Mouse (Mus musculus) MEL (cell line): ENCODE measurements around the gene Fastkd2.

Source experiments
- CHD2 ChIP-seq: IDR thresholded peaks from 2 replicates; pipeline ENCODE4 v1.6.1; 2011; ENCODE audit warnings: low read length, improper control_type of control experiment
- CTCF ChIP-seq, 3 experiments: IDR thresholded peaks in 2 of 3; conservative IDR thresholded peaks in 1 of 3; 2 replicates each; pipeline ENCODE4 v1.5.1; 2011 to 2012; ENCODE audit warnings: low read length in 3 of 3, low read depth in 2 of 3, mild to moderate bottlenecking in 2 of 3, improper control_type of control experiment in 1 of 3, inconsistent platforms in 1 of 3, mixed read lengths in 1 of 3, moderate library complexity in 1 of 3; ENCODE audit not compliant: control insufficient read depth in 1 of 3, insufficient read depth in 1 of 3, poor library complexity in 1 of 3, severe bottlenecking in 1 of 3
- GATA1 ChIP-seq: IDR thresholded peaks from 2 replicates; pipeline ENCODE4 v1.6.1; 2011; ENCODE audit warnings: low read depth, low read length, improper control_type of control experiment
- HCFC1 ChIP-seq: IDR thresholded peaks from 2 replicates; pipeline ENCODE4 v1.6.1; 2012; ENCODE audit warnings: low read depth, mild to moderate bottlenecking, inconsistent platforms, low read length, improper control_type of control experiment, moderate library complexity
- KAT2A ChIP-seq: conservative IDR thresholded peaks from 2 replicates; pipeline ENCODE4 v1.6.1; 2012; ENCODE audit warnings: low read depth, low read length, improper control_type of control experiment, inconsistent platforms
- TAL1 ChIP-seq: IDR thresholded peaks from 2 replicates; pipeline ENCODE4 v1.6.1; 2012; ENCODE audit warnings: mild to moderate bottlenecking, inconsistent platforms, low read length, moderate library complexity, mixed read lengths
- UBTF ChIP-seq: IDR thresholded peaks from 2 replicates; pipeline ENCODE4 v1.6.1; 2012; ENCODE audit warnings: low read depth, mild to moderate bottlenecking, inconsistent platforms, low read length, improper control_type of control experiment, moderate library complexity, borderline replicate concordance; ENCODE audit not compliant: insufficient read depth

DNA sequence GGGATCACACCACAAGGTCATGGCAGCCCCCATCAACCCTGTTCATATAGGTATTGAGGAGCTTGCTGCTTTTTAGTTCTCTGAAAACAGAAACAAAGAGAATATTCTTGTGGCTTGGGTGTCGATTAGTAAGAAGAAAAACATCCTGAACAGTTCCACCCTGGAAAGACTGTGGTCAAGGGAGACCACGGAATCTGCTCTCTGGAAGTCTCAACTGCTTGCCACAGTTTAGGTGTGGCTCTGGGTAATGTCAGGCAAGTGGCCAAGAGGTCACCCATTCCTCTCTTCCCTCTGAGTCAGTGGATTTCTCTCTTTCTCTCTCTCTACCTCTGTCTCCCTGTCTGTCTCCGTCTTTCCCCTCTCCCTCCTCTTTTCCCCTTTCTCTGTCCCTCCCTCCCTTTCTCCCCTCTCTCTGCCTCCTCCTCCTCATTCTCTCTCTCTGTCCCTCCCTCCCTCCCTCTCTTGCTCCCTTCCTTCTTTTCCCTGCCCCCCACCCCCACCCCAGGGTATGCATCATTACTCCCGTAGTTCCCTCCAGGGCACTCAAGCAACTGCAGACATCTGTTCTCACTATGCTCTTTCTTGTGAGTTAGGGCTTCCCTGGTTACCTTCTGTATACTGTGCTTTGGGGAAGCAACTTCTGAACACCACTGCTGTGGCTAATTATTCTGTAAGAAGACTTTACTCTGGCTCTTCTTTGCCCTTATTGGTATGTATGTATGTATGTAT, 46.7 kb downstream of the Fastkd2 start:
- no peak for TF ChIP-seq TAL1
- no peak for TF ChIP-seq CTCF (IDR thresholded peaks at IDR 0.05 in 2 of 3, conservative IDR thresholded peaks at IDR 0.05 in 1 of 3; ENCODE audit: control insufficient read depth in 1 of 3, insufficient read depth in 1 of 3, low read depth in 2 of 3, low read length in 3 of 3, poor library complexity in 1 of 3, severe bottlenecking in 1 of 3)
- no peak for TF ChIP-seq KAT2A
- no peak for TF ChIP-seq GATA1
- no peak for TF ChIP-seq CHD2
- TF ChIP-seq UBTF, result no peak
- TF ChIP-seq HCFC1, result no peak
